Comparison of ENCODE assay signal across 8 mouse cellular contexts in the genomic region with DNA sequence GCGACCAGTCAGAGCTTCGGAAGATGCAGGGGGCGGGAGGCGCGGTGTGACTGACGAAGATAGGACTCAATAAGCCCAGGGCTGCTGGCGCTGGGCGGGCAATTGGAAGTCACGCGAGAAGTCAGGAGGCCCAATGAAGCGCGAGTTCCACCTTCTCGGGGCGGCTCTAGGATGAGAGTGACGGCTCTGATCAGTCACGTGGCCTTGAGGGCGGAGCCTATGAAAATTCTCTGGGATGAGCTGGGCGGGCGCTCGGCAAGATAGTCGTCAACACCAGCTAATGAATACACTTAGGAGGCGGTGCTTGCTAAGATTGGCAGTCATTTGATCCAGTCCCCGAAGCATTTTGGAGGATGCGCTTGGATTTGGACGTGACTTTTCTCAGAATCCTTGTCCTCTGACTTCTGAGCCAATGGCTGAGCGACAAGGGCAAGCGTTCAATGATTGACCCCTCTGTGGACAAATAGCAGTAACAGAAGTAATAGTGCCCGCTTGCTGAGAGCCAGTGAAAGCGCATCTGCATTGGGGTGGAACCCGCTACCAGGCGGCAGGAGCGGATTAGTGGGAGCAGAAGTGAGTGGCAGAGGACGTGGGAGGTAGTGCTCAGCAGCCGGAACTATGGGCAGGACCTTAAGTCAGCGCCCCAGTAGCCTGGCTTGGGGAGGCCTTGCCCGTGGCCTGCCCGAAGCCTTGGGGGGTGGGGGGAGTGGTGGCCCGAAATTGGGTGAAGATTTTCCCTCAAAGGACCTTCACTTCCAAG. TPM values are rescaled to one million over a fixed set of nuclear protein-coding genes. Genes with fewer than 3 reads are reported as not detected.
DNase-seq lines count a peak whose midpoint lies in the region; ATAC-seq and TF ChIP-seq lines count a peak whose summit lies in the region.

No protein-coding gene starts in this region.

- peak overlapping the region; percentile 61 for H3K4me2 ChIP-seq in forebrain, embryonic 12.5 days
- H3K4me2 ChIP-seq in heart, postnatal 0 days (ENCODE audit: low read depth, low read length) = peak overlapping the region; percentile 62
- peak overlapping the region; percentile 96 for H3K4me2 ChIP-seq in liver, embryonic 16.5 days (ENCODE audit: low read depth, low read length)
- peak overlapping the region; percentile 68 for H3K4me2 ChIP-seq in neural tube, embryonic 13.5 days

- H3K36me3 ChIP-seq in ES-Bruce4 (ENCODE audit: control insufficient read depth, insufficient read depth, low read length, poor library complexity, severe bottlenecking) = peaks cover 19% of the 10 kb centered on the region
- H3K36me3 ChIP-seq in forebrain, embryonic 12.5 days (replicated peaks) = peaks cover 23% of the 10 kb centered on the region
- peaks cover 19% of the 10 kb centered on the region for H3K36me3 ChIP-seq in heart, postnatal 0 days (replicated peaks; ENCODE audit: control insufficient read depth, insufficient read depth, low read length)
- H3K36me3 ChIP-seq in liver, embryonic 16.5 days (ENCODE audit: control insufficient read depth, insufficient read depth) = peaks cover 18% of the 10 kb centered on the region
- peaks cover 20% of the 10 kb centered on the region for H3K36me3 ChIP-seq in neural tube, embryonic 13.5 days
- H3K36me3 ChIP-seq in testis, adult 2 months (ENCODE audit: control insufficient read depth, insufficient read depth, low read length) = peaks cover 1% of the 10 kb centered on the region; the same call in 1 of the 2 replicates

- no peak for TF ChIP-seq EP300 in ES-Bruce4 (IDR thresholded peaks at IDR 0.05; ENCODE audit: insufficient read depth, low read depth, low read length)
- no peak for TF ChIP-seq EP300 in heart, postnatal 0 days (IDR thresholded peaks at IDR 0.05; ENCODE audit: low read depth)

- peak; percentile 100 for DNase-seq in c-Kit-positive CD71-positive TER-119-positive erythroid progenitor cells, embryonic 14.5 days (ENCODE audit: low spot score)
- peak; percentile 100 for DNase-seq in heart, postnatal 0 days (ENCODE audit: low spot score)
- peak; percentile 99 for DNase-seq in kidney, postnatal 4 days

- H3K27ac ChIP-seq in ES-Bruce4 (ENCODE audit: insufficient read depth, low read length) = peak overlapping the region; percentile 48
- peak overlapping the region; percentile 89 for H3K27ac ChIP-seq in forebrain, embryonic 12.5 days
- H3K27ac ChIP-seq in heart, postnatal 0 days (ENCODE audit: low read depth) = peak overlapping the region; percentile 89
- peak overlapping the region; percentile 93 for H3K27ac ChIP-seq in liver, embryonic 16.5 days (ENCODE audit: low read length)
- H3K27ac ChIP-seq in neural tube, embryonic 13.5 days (replicated peaks) = peak overlapping the region; percentile 90
- H3K27ac ChIP-seq in testis, adult 2 months (ENCODE audit: control insufficient read depth, insufficient read depth, low read depth, low read length) = peak overlapping the region; percentile 50

- peak; percentile 96 for TF ChIP-seq POLR2A in ES-Bruce4 (IDR thresholded peaks at IDR 0.05; ENCODE audit: insufficient read depth, low read length)
- peak; percentile 66 for TF ChIP-seq POLR2A in testis, adult 2 months (IDR thresholded peaks at IDR 0.05; ENCODE audit: control insufficient read depth, low read depth, low read length)

- no peaks in the 10 kb centered on the region for H3K27me3 ChIP-seq in ES-Bruce4 (ENCODE audit: control insufficient read depth, insufficient read depth, low read length, poor library complexity, severe bottlenecking)
- H3K27me3 ChIP-seq in forebrain, embryonic 12.5 days = no peaks in the 10 kb centered on the region; the same call in none of the 2 replicates
- no peaks in the 10 kb centered on the region for H3K27me3 ChIP-seq in heart, postnatal 0 days (ENCODE audit: control insufficient read depth, insufficient read depth, low read length)
- no peaks in the 10 kb centered on the region for H3K27me3 ChIP-seq in liver, embryonic 16.5 days (ENCODE audit: control insufficient read depth, insufficient read depth, low read depth, low read length)
- H3K27me3 ChIP-seq in neural tube, embryonic 13.5 days = no peaks in the 10 kb centered on the region; the same call in 1 of the 2 replicates
- no peaks in the 10 kb centered on the region for H3K27me3 ChIP-seq in testis, adult 2 months (ENCODE audit: control insufficient read depth, insufficient read depth, low read length)

- H3K4me1 ChIP-seq in ES-Bruce4 (ENCODE audit: control insufficient read depth, insufficient read depth, low read length) = no peaks in the 10 kb centered on the region
- peaks cover 26% of the 10 kb centered on the region for H3K4me1 ChIP-seq in forebrain, embryonic 12.5 days
- H3K4me1 ChIP-seq in heart, postnatal 0 days (ENCODE audit: control insufficient read depth, insufficient read depth) = peaks cover 19% of the 10 kb centered on the region
- peaks cover 44% of the 10 kb centered on the region for H3K4me1 ChIP-seq in liver, embryonic 16.5 days (ENCODE audit: control insufficient read depth, low read depth, low read length)
- peaks cover 29% of the 10 kb centered on the region for H3K4me1 ChIP-seq in neural tube, embryonic 13.5 days (replicated peaks)
- peaks cover 18% of the 10 kb centered on the region for H3K4me1 ChIP-seq in testis, adult 2 months (ENCODE audit: control insufficient read depth, insufficient read depth, low read length)

- H3K4me3 ChIP-seq in ES-Bruce4 (ENCODE audit: low read depth, low read length) = peak overlapping the region; percentile 88
- peak overlapping the region; percentile 96 for H3K4me3 ChIP-seq in forebrain, embryonic 12.5 days (replicated peaks)
- peak overlapping the region; percentile 36 for H3K4me3 ChIP-seq in heart, postnatal 0 days (ENCODE audit: low read depth, low read length)
- H3K4me3 ChIP-seq in liver, embryonic 16.5 days (ENCODE audit: low read depth, low read length) = peak overlapping the region; percentile 96
- peak overlapping the region; percentile 92 for H3K4me3 ChIP-seq in neural tube, embryonic 13.5 days
- peak overlapping the region; percentile 96 for H3K4me3 ChIP-seq in testis, adult 2 months (ENCODE audit: control insufficient read depth, low read depth, low read length)

- H3K9ac ChIP-seq in ES-Bruce4 (ENCODE audit: low read depth, poor library complexity, severe bottlenecking) = peak overlapping the region; percentile 93
- peak overlapping the region; percentile 50 for H3K9ac ChIP-seq in forebrain, embryonic 12.5 days
- peak overlapping the region; percentile 40; the same call in 1 of the 2 replicates for H3K9ac ChIP-seq in heart, postnatal 0 days (replicated peaks; ENCODE audit: low read depth, low read length)
- H3K9ac ChIP-seq in liver, embryonic 16.5 days (ENCODE audit: low read depth, low read length) = peak overlapping the region; percentile 76
- peak overlapping the region; percentile 67 for H3K9ac ChIP-seq in neural tube, embryonic 13.5 days

- under 1% methylated on average over 38 of the region's 38 CpGs for WGBS in forebrain, embryonic 12.5 days
- WGBS in heart, postnatal 0 days = under 1% methylated on average over 38 of the region's 38 CpGs
- WGBS in liver, embryonic 16.5 days (ENCODE audit: insufficient replicate concordance) = under 1% methylated on average over 38 of the region's 38 CpGs
- 1% methylated on average over 38 of the region's 38 CpGs for WGBS in neural tube, embryonic 13.5 days

- ATAC-seq in forebrain, embryonic 12.5 days (ENCODE audit: low FRiP score) = peak; percentile 95
- peak; percentile 95 for ATAC-seq in heart, postnatal 0 days (ENCODE audit: insufficient read depth, low read depth)
- ATAC-seq in liver, embryonic 16.5 days (ENCODE audit: low read depth) = peak; percentile 86
- ATAC-seq in neural tube, embryonic 13.5 days (ENCODE audit: low read depth) = peak; percentile 99

- no peaks in the 10 kb centered on the region for H3K9me3 ChIP-seq in ES-Bruce4 (replicated peaks; ENCODE audit: control insufficient read depth, insufficient read depth, low read length, poor library complexity, severe bottlenecking)
- no peaks in the 10 kb centered on the region for H3K9me3 ChIP-seq in forebrain, embryonic 12.5 days
- H3K9me3 ChIP-seq in heart, postnatal 0 days (replicated peaks; ENCODE audit: control insufficient read depth, low read length) = no peaks in the 10 kb centered on the region
- H3K9me3 ChIP-seq in liver, embryonic 16.5 days (replicated peaks; ENCODE audit: control insufficient read depth, low read length) = no peaks in the 10 kb centered on the region
- no peaks in the 10 kb centered on the region for H3K9me3 ChIP-seq in neural tube, embryonic 13.5 days

- no peak for TF ChIP-seq CTCF in ES-Bruce4 (IDR thresholded peaks at IDR 0.05; ENCODE audit: low read depth, low read length)
- no peak for TF ChIP-seq CTCF in heart, postnatal 0 days (IDR thresholded peaks at IDR 0.05; ENCODE audit: low read depth)
- no peak for TF ChIP-seq CTCF in testis, adult 2 months (IDR thresholded peaks at IDR 0.05; ENCODE audit: control insufficient read depth, insufficient read depth, insufficient replicate concordance, low read depth, low read length)

RNA-seq across cellular contexts. Expression of a gene that starts 0.5 kb away (rescaled TPM):
- 166 and 176 TPM in 2 replicates for polyA plus RNA-seq in ES-Bruce4 (2011; ENCODE audit: insufficient read depth, insufficient read length, low read depth, missing spikeins)
- 62.8 and 70.7 TPM in 2 replicates for polyA plus RNA-seq in forebrain, embryonic 12.5 days (2016; fragmentation: Nextera tagmentation; extraction: Ambion mirVana)
- total RNA-seq in heart, postnatal 0 days (2014; rRNA removed; ENCODE audit: low replicate concordance) = 40.7 and 55.0 TPM in 2 replicates
- 16.0 and 18.2 TPM in 2 replicates for polyA plus RNA-seq in heart, postnatal 0 days (2015; fragmentation: Nextera tagmentation; extraction: Ambion mirVana)
- 9.6 and 11.1 TPM in 2 replicates for polyA plus RNA-seq in liver, embryonic 16.5 days (2015; fragmentation: Nextera tagmentation; extraction: Ambion mirVana)
- 33.5 and 34.2 TPM in 2 replicates for polyA plus RNA-seq in neural tube, embryonic 13.5 days (2015; fragmentation: Nextera tagmentation; extraction: Ambion mirVana)
- 45.2 and 45.9 TPM in 2 replicates for polyA plus RNA-seq in testis, adult 2 months (2012; rRNA removed)

RNA-seq across cellular contexts. Expression of a gene that starts 9.6 kb away (rescaled TPM):
- polyA plus RNA-seq in ES-Bruce4 (2011; ENCODE audit: insufficient read depth, insufficient read length, low read depth, missing spikeins) = not detected in 2 replicates
- polyA plus RNA-seq in forebrain, embryonic 12.5 days (2016; fragmentation: Nextera tagmentation; extraction: Ambion mirVana) = not detected in 2 replicates
- not detected in 2 replicates for total RNA-seq in heart, postnatal 0 days (2014; rRNA removed; ENCODE audit: low replicate concordance)
- not detected in 2 replicates for polyA plus RNA-seq in heart, postnatal 0 days (2015; fragmentation: Nextera tagmentation; extraction: Ambion mirVana)
- polyA plus RNA-seq in liver, embryonic 16.5 days (2015; fragmentation: Nextera tagmentation; extraction: Ambion mirVana) = not detected in 2 replicates
- not detected in 2 replicates for polyA plus RNA-seq in neural tube, embryonic 13.5 days (2015; fragmentation: Nextera tagmentation; extraction: Ambion mirVana)
- polyA plus RNA-seq in testis, adult 2 months (2012; rRNA removed) = 45.5 and 48.0 TPM in 2 replicates

RNA-seq across cellular contexts. Expression of a gene that starts 20.6 kb away (rescaled TPM):
- 0.56 TPM in 1 of 2 replicates, not detected in the other for polyA plus RNA-seq in ES-Bruce4 (2011; ENCODE audit: insufficient read depth, insufficient read length, low read depth, missing spikeins)
- 0.45 and 0.64 TPM in 2 replicates for polyA plus RNA-seq in forebrain, embryonic 12.5 days (2016; fragmentation: Nextera tagmentation; extraction: Ambion mirVana)
- not detected in 2 replicates for total RNA-seq in heart, postnatal 0 days (2014; rRNA removed; ENCODE audit: low replicate concordance)
- polyA plus RNA-seq in heart, postnatal 0 days (2015; fragmentation: Nextera tagmentation; extraction: Ambion mirVana) = 0.19 and 0.45 TPM in 2 replicates
- polyA plus RNA-seq in liver, embryonic 16.5 days (2015; fragmentation: Nextera tagmentation; extraction: Ambion mirVana) = 0.13 and 0.21 TPM in 2 replicates
- polyA plus RNA-seq in neural tube, embryonic 13.5 days (2015; fragmentation: Nextera tagmentation; extraction: Ambion mirVana) = 0.32 and 0.43 TPM in 2 replicates
- polyA plus RNA-seq in testis, adult 2 months (2012; rRNA removed) = 19.7 and 21.3 TPM in 2 replicates

RNA-seq across cellular contexts. Expression of a gene that starts 20.8 kb away (rescaled TPM):
- polyA plus RNA-seq in ES-Bruce4 (2011; ENCODE audit: insufficient read depth, insufficient read length, low read depth, missing spikeins) = 70.2 and 74.1 TPM in 2 replicates
- 80.9 and 81.8 TPM in 2 replicates for polyA plus RNA-seq in forebrain, embryonic 12.5 days (2016; fragmentation: Nextera tagmentation; extraction: Ambion mirVana)
- total RNA-seq in heart, postnatal 0 days (2014; rRNA removed; ENCODE audit: low replicate concordance) = 20.7 and 22.9 TPM in 2 replicates
- 30.4 and 31.9 TPM in 2 replicates for polyA plus RNA-seq in heart, postnatal 0 days (2015; fragmentation: Nextera tagmentation; extraction: Ambion mirVana)
- polyA plus RNA-seq in liver, embryonic 16.5 days (2015; fragmentation: Nextera tagmentation; extraction: Ambion mirVana) = 45.4 and 47.0 TPM in 2 replicates
- polyA plus RNA-seq in neural tube, embryonic 13.5 days (2015; fragmentation: Nextera tagmentation; extraction: Ambion mirVana) = 72.5 and 72.9 TPM in 2 replicates
- 175 and 195 TPM in 2 replicates for polyA plus RNA-seq in testis, adult 2 months (2012; rRNA removed)

RNA-seq across cellular contexts. Expression of a gene that starts 27.1 kb away (rescaled TPM):
- polyA plus RNA-seq in ES-Bruce4 (2011; ENCODE audit: insufficient read depth, insufficient read length, low read depth, missing spikeins) = 53.5 and 57.7 TPM in 2 replicates
- polyA plus RNA-seq in forebrain, embryonic 12.5 days (2016; fragmentation: Nextera tagmentation; extraction: Ambion mirVana) = 1.3 and 2.5 TPM in 2 replicates
- total RNA-seq in heart, postnatal 0 days (2014; rRNA removed; ENCODE audit: low replicate concordance) = 1.7 TPM in 1 of 2 replicates, not detected in the other
- 0.66 and 0.77 TPM in 2 replicates for polyA plus RNA-seq in heart, postnatal 0 days (2015; fragmentation: Nextera tagmentation; extraction: Ambion mirVana)
- 12.1 and 13.1 TPM in 2 replicates for polyA plus RNA-seq in liver, embryonic 16.5 days (2015; fragmentation: Nextera tagmentation; extraction: Ambion mirVana)
- 0.92 and 1.1 TPM in 2 replicates for polyA plus RNA-seq in neural tube, embryonic 13.5 days (2015; fragmentation: Nextera tagmentation; extraction: Ambion mirVana)
- 2.4 and 4.3 TPM in 2 replicates for polyA plus RNA-seq in testis, adult 2 months (2012; rRNA removed)

Comparison
In these comparisons a context has a peak if more than half of its experiments do, and no peak if none do; other contexts are left out.
1. Peak in every context shown above with its lines: DNase-seq, ATAC-seq, H3K4me3 ChIP-seq and H3K27ac ChIP-seq.
2. H3K4me3 ChIP-seq: peak in every context shown above with its lines; median percentile 96 in forebrain, embryonic 12.5 days; 96 in liver, embryonic 16.5 days; 96 in testis, adult 2 months; 92 in neural tube, embryonic 13.5 days; 88 in ES-Bruce4; 36 in heart, postnatal 0 days.
3. H3K9ac ChIP-seq: peak in every context shown above with its lines; median percentile 93 in ES-Bruce4; 76 in liver, embryonic 16.5 days; 67 in neural tube, embryonic 13.5 days; 50 in forebrain, embryonic 12.5 days; 40 in heart, postnatal 0 days.
4. RNA of a gene that starts 9.6 kb away (polyA plus RNA-seq): 45.5 to 48.0 TPM in testis, adult 2 months; not detected in ES-Bruce4, not detected in forebrain, embryonic 12.5 days, not detected in heart, postnatal 0 days, not detected in liver, embryonic 16.5 days and not detected in neural tube, embryonic 13.5 days; every median in the first group is over 10 times any median in the second.
5. RNA of a gene that starts 20.6 kb away (polyA plus RNA-seq): 19.7 to 21.3 TPM in testis, adult 2 months; 0.45 to 0.64 TPM in forebrain, embryonic 12.5 days, 0.19 to 0.45 TPM in heart, postnatal 0 days, 0.56 TPM in ES-Bruce4, 0.32 to 0.43 TPM in neural tube, embryonic 13.5 days and 0.13 to 0.21 TPM in liver, embryonic 16.5 days; every median in the first group is over 10 times any median in the second.